Mouse (Mus musculus) lung, postnatal 0 days (tissue): ENCODE measurements around the gene Sh2d6.

Experiments
- CTCF ChIP-seq: IDR thresholded peaks from 2 replicates; pipeline ENCODE4 v1.5.1; 2016; ENCODE audit warnings: antibody characterized with exemption, mild to moderate bottlenecking
- EP300 ChIP-seq: IDR thresholded peaks from 2 replicates; pipeline ENCODE4 v1.6.1; 2016; ENCODE audit warnings: antibody characterized with exemption, mild to moderate bottlenecking, control low read depth

- TF ChIP-seq EP300 (peak; percentile 48), CTCF (no peak)
Observed at GRCm38 (mm10) chr6:72473264-72474041, 48.1 kb downstream of the Sh2d6 start.
